Mouse (Mus musculus): ENCODE data around the gene Anxa4. TPM values are rescaled to one million over a fixed set of nuclear protein-coding genes. Genes with fewer than 3 reads are reported as not detected.

Gene Anxa4
- polyA plus RNA-seq, 1 experiment from 2014 or later, result 167 TPM

DNA sequence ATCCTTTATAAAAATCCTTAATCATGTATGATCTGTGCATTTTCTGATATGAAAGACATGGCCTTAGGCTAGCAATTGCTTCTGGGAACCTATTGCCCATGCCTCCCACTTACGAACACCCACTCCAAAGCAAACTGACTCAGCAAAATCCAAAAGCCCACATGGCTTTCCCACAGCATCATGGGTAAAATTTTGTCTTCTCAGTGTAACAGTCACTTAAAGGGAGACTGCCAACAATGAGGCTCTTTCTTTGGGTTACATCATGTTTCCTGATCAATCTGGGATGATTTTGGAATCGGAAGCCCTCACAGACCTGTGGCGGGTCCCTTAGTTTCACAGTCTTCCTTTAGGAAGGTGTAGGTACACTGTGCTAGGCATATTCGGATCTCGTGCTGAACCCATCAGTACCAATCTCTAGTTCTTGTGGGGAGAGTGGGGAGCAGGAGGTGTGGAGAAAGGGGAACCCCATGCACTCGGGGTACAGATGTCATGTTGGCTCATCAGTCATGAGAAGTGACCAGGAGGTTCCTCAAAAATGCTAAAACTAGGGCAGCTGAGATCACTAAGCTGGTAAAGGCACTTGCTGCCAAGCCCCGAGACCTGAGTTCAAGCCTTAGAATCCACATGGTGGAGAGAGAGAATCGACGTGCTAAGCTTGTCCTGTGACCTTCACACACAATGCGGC, 14.3 kb downstream of the Anxa4 start:
- H3K27me3 ChIP-seq (replicated peaks; ENCODE audit: insufficient read depth, low read length), result no peaks in the 10 kb centered on the region
- no peak for TF ChIP-seq CTCF (IDR thresholded peaks at IDR 0.05)
- TF ChIP-seq EP300 (IDR thresholded peaks at IDR 0.05), result no peak
- DNase-seq (ENCODE audit: low spot score) (no peak), ATAC-seq (no peak)
- no peak overlapping the region for H3K4me2 ChIP-seq (replicated peaks; ENCODE audit: low read depth, low read length)
- H3K4me1 ChIP-seq (ENCODE audit: insufficient read depth, low read depth, low read length), result no peaks in the 10 kb centered on the region
- no peak overlapping the region for H3K9ac ChIP-seq (replicated peaks; ENCODE audit: low read depth)
- WGBS, result 86% methylated on average over 10 of the region's 10 CpGs
- no peak overlapping the region for H3K27ac ChIP-seq (ENCODE audit: low read length)
- H3K9me3 ChIP-seq (ENCODE audit: low read length), result no peaks in the 10 kb centered on the region
- no peaks in the 10 kb centered on the region for H3K36me3 ChIP-seq (ENCODE audit: insufficient read depth, low read length)
- H3K4me3 ChIP-seq (ENCODE audit: low read depth, low read length), result no peak overlapping the region

DNA sequence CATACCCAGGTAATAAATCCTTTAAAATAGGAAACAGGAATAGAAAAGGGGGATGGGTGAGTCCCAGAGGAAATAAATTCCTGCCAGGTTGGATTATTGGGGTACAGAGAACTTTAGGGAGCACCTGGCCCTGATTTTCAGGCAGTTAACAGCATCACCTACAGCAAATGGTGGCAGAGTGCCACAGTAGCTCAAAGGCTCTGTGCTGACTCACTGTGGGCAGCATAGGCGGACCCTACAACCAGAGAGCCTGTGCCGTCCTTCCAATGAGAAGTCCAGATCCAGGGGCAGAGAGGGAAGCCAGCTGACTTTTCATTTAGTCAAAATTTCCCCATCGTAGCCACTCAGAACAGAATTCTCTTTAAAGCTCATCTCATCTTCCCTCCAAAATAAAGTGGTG, 16.2 kb downstream of the Anxa4 start:
- TF ChIP-seq CTCF (IDR thresholded peaks at IDR 0.05) (no peak), EP300 (IDR thresholded peaks at IDR 0.05) (no peak)
- ATAC-seq (no peak), DNase-seq (ENCODE audit: low spot score) (no peak)
- Histone ChIP-seq H3K27ac (ENCODE audit: low read length) (no peak overlapping the region), H3K9ac (replicated peaks; ENCODE audit: low read depth) (no peak overlapping the region), H3K4me3 (ENCODE audit: low read depth, low read length) (no peak overlapping the region), H3K27me3 (replicated peaks; ENCODE audit: insufficient read depth, low read length) (no peaks in the 10 kb centered on the region), H3K4me1 (ENCODE audit: insufficient read depth, low read depth, low read length) (peaks cover 4% of the 10 kb centered on the region; the same call in 1 of the 2 replicates), H3K36me3 (ENCODE audit: insufficient read depth, low read length) (no peaks in the 10 kb centered on the region), H3K4me2 (replicated peaks; ENCODE audit: low read depth, low read length) (no peak overlapping the region), H3K9me3 (ENCODE audit: low read length) (no peaks in the 10 kb centered on the region)
- 73% methylated on average over 3 of the region's 3 CpGs for WGBS

DNA sequence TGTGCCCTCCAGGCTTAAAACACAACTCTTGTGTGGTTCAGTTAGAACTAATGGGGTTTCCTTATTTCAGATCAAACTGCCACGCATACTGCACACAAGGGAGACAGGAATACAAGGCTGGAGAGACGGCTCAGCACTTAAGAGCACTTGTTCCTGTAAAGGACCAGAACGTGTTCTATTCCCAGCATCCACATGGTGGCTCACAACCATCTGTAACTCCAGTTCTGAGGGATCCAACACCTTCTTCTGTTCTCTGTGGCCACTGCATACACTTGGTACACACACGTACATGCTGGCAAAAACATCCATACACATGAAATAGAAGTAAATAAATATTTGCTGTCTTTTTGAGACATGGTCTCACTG, 16.7 kb downstream of the Anxa4 start:
- WGBS, result 48% methylated on average over 4 of the region's 4 CpGs
- Histone ChIP-seq H3K4me1 (ENCODE audit: insufficient read depth, low read depth, low read length) (peaks cover 5% of the 10 kb centered on the region; the same call in 1 of the 2 replicates), H3K9ac (replicated peaks; ENCODE audit: low read depth) (no peak overlapping the region), H3K36me3 (ENCODE audit: insufficient read depth, low read length) (no peaks in the 10 kb centered on the region), H3K9me3 (ENCODE audit: low read length) (no peaks in the 10 kb centered on the region), H3K4me2 (replicated peaks; ENCODE audit: low read depth, low read length) (no peak overlapping the region), H3K27me3 (replicated peaks; ENCODE audit: insufficient read depth, low read length) (no peaks in the 10 kb centered on the region), H3K27ac (ENCODE audit: low read length) (no peak overlapping the region), H3K4me3 (ENCODE audit: low read depth, low read length) (no peak overlapping the region)
- no peak for TF ChIP-seq EP300 (IDR thresholded peaks at IDR 0.05)
- peak; percentile 26 for TF ChIP-seq CTCF (IDR thresholded peaks at IDR 0.05)
- no peak for DNase-seq (ENCODE audit: low spot score)
- ATAC-seq, result no peak

DNA sequence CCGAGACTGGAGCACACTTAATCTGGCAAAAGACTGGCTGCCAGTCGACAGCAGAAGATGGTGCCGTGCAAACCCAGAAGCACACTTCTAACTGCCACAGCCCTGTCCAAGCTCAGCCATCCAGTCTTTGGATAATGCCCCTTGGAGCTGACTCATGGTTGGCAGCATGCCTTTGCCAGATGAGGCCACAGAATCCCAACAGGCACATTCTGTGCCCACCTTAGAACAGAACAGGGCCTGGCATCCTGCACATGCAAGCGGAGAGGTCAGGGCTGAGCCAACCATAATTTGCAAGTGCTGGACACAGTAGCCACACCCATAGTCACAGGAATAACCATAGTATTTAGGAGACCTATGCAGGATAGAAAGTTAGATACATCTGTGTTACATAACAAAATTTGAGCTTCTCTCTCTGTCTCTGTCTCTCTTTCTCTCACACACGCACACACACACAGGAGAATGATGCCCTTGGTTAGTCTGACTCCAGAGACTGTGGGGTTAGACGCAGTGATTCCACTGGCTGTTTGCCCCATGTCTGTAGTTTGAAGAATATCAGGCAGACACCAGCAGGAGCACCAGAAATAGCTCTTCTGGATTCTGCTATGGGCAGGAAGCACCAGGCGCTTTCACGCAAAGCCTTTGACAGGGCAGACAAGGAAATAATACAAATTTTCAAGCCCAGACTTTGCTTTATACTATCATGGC, 17.2 kb downstream of the Anxa4 start:
- no peak overlapping the region for H3K27ac ChIP-seq (ENCODE audit: low read length)
- H3K36me3 ChIP-seq (ENCODE audit: insufficient read depth, low read length), result no peaks in the 10 kb centered on the region
- peaks cover 5% of the 10 kb centered on the region; the same call in 1 of the 2 replicates for H3K4me1 ChIP-seq (ENCODE audit: insufficient read depth, low read depth, low read length)
- TF ChIP-seq CTCF (IDR thresholded peaks at IDR 0.05) (no peak), EP300 (IDR thresholded peaks at IDR 0.05) (no peak)
- H3K9ac ChIP-seq (replicated peaks; ENCODE audit: low read depth), result no peak overlapping the region
- DNase-seq (ENCODE audit: low spot score), result no peak
- H3K4me3 ChIP-seq (ENCODE audit: low read depth, low read length), result no peak overlapping the region
- no peaks in the 10 kb centered on the region for H3K9me3 ChIP-seq (ENCODE audit: low read length)
- no peaks in the 10 kb centered on the region for H3K27me3 ChIP-seq (replicated peaks; ENCODE audit: insufficient read depth, low read length)
- 76% methylated on average over 8 of the region's 8 CpGs for WGBS
- peak; percentile 46 for ATAC-seq
- H3K4me2 ChIP-seq (replicated peaks; ENCODE audit: low read depth, low read length), result no peak overlapping the region

GRCm38 (mm10) chr6:86774937-86775336, 18.4 kb downstream of the Anxa4 start:
- Histone ChIP-seq H3K4me2 (replicated peaks; ENCODE audit: low read depth, low read length) (no peak overlapping the region), H3K9ac (replicated peaks; ENCODE audit: low read depth) (no peak overlapping the region), H3K36me3 (ENCODE audit: insufficient read depth, low read length) (no peaks in the 10 kb centered on the region), H3K27me3 (replicated peaks; ENCODE audit: insufficient read depth, low read length) (no peaks in the 10 kb centered on the region), H3K9me3 (ENCODE audit: low read length) (no peaks in the 10 kb centered on the region), H3K27ac (ENCODE audit: low read length) (no peak overlapping the region), H3K4me3 (ENCODE audit: low read depth, low read length) (no peak overlapping the region), H3K4me1 (ENCODE audit: insufficient read depth, low read depth, low read length) (peaks cover 5% of the 10 kb centered on the region; the same call in 1 of the 2 replicates)
- ATAC-seq, result no peak
- WGBS, result 54% methylated on average over 6 of the region's 6 CpGs
- TF ChIP-seq CTCF (IDR thresholded peaks at IDR 0.05) (no peak), EP300 (IDR thresholded peaks at IDR 0.05) (no peak)
- no peak for DNase-seq (ENCODE audit: low spot score)

DNA sequence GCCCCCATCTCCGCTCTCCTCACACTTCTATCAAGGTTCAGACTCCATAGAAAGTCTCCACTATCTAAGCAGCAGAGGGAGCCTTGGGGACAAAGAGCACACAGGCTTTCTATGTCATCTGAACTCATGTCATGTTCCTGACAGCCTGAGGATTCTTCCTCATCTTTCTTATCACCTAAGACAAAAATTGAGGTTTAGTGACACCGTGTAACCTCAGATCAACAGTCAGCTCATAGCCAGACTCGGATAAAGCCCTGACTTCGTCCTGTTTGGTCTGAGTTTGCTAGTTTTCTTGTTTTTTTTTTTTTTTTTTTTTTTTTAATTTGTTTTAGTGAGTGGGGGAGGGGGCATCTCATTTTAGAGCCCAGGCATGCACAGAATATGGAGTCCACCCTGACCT, 19.6 kb downstream of the Anxa4 start:
- WGBS, result 77% methylated on average over 4 of the region's 4 CpGs
- peaks cover 5% of the 10 kb centered on the region; the same call in 1 of the 2 replicates for H3K4me1 ChIP-seq (ENCODE audit: insufficient read depth, low read depth, low read length)
- no peak overlapping the region for H3K27ac ChIP-seq (ENCODE audit: low read length)
- H3K9ac ChIP-seq (replicated peaks; ENCODE audit: low read depth), result no peak overlapping the region
- no peaks in the 10 kb centered on the region for H3K27me3 ChIP-seq (replicated peaks; ENCODE audit: insufficient read depth, low read length)
- no peak for TF ChIP-seq CTCF (IDR thresholded peaks at IDR 0.05)
- no peak for TF ChIP-seq EP300 (IDR thresholded peaks at IDR 0.05)
- no peak for ATAC-seq
- no peak for DNase-seq (ENCODE audit: low spot score)
- H3K36me3 ChIP-seq (ENCODE audit: insufficient read depth, low read length), result no peaks in the 10 kb centered on the region
- no peaks in the 10 kb centered on the region for H3K9me3 ChIP-seq (ENCODE audit: low read length)
- no peak overlapping the region for H3K4me2 ChIP-seq (replicated peaks; ENCODE audit: low read depth, low read length)
- no peak overlapping the region for H3K4me3 ChIP-seq (ENCODE audit: low read depth, low read length)
